Mouse (Mus musculus): ENCODE measurements around the gene Mcoln2.
"Not testable (repeated sequence)": the region's sequence is repeated elsewhere in the genome, so short reads cannot be mapped to it uniquely, and the experiment has no call there.

Mcoln2 gene

DNA sequence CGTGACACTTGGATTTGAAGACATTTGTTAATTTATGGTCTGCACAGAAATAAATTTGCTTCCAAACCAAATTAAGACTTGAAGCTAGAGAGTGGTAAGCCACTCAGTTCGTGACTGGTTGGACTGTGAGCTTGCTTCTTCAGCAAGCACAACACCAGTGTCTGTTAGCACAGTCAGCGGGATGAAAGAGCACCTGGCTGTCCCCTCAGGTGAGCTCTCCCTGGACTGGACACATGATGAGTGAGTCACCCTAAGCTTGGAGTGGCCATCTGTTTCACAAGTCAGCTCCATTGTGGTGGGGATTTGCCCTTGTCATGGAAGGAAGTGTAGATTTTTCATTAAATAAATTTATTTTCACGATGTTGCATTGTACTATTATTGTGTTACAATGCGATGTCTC is 45.5 kb downstream of the Mcoln2 start:
- DNase-seq: no peak

DNA sequence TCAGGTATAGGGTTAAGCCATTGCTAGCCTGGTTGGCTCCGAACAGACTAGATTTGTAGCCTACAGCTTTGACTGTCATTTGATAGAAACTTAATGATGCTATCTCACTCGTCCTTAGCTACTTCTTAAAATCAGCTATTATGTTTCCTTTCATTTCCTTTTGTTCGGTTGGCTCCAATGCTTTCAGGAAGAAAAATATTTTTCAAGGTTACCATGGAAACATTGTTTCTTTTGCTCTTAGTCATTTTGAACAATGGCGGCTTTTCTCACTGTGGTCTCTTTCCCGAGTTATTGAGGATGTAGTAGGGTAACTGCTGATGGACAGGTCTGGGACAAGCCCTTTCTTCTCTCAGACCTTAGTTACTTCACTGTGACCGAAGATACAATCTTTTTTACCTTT is 46.7 kb downstream of the Mcoln2 start:
- DNase-seq: no peak

DNA sequence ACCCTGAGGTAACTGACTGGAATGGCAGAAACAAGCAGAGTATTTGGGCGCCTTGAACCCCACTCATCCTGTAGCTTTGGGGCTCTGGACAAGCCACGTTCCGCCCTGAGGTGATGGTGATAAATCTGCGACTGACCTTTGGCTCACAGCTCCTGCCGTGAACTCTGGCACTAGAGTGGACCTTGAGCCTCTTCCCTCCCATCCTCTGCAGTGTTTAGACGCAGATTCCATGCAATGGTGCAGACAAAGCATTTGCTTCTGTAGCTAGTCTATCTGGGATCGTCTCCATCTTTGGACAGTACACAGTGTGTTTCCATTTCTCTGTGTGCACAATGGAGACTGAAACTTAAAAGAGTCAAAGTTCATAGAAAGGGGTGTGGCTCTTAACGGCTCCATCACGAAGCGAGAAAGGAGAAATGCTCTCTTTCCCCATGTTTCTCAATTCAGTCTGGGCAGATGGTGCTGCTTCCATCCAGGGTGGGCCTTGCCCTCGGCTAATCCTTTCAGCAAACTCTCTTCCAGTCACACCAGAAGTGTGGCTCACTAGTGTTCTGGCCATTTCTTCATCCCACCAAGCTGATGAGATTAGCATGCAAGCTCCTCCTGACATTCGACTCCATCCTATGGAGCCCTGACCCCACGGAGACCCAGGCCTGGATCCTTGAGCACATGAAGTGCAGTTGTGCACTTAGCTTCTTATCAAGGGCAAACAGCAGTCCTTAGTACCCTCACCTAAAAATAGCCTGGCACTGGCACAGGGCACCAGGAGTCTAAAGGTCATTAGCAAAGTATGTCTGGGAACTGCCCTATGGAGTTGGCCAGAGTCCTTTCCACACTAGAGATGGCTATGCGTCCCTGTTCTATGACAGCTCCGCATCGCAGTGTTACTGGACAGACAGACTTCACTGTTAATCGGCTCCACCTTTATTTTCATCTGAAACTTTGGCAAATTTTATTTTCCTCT is 47.4 kb downstream of the Mcoln2 start:
- no peak for DNase-seq

DNA sequence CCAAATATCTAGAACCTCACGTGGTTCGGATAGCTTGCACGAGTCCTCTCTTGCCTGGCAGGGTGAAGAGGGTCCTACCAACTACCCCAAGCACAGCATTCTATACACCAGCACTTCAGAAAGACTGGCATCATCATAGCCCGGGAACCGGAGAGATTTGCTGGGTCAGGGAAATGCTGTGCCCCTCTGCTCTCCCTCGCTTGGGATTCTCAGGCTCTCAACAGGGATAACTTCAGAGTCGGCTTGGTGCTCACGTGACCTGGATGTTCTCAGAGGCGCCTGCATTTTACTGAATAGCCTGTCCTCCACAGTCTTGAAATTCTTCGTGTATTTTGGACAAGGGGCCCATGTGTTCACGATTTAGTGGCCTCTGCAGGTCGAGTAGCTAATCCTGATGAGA is 48.2 kb downstream of the Mcoln2 start:
- no peak for DNase-seq

GRCm38 (mm10) chr3:146198803-146199481 is 49.3 kb downstream of the Mcoln2 start:
- peak; percentile 42 for DNase-seq

GRCm38 (mm10) chr3:146199486-146199885 is 49.9 kb downstream of the Mcoln2 start:
- no peak for DNase-seq

DNA sequence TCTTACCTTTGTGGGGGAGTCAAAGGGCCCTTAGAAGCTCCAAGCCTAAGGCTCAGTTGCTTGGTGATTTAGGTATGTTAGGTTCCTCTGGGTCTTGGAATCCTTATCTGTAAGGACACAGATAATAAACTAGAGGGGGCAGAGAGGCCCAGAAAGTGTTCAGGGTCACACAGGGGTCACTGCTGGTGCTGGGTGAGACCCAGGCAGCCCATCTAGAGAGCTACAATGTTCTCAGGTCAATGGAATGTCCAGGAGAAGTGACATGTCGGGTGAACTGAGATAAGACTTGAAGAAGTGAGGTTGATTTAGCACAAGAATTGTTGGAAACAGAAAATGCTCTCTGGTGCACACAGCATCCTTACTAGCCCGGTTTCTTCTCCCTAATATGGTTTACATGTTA is 54.7 kb downstream of the Mcoln2 start:
- no peak for DNase-seq

DNA sequence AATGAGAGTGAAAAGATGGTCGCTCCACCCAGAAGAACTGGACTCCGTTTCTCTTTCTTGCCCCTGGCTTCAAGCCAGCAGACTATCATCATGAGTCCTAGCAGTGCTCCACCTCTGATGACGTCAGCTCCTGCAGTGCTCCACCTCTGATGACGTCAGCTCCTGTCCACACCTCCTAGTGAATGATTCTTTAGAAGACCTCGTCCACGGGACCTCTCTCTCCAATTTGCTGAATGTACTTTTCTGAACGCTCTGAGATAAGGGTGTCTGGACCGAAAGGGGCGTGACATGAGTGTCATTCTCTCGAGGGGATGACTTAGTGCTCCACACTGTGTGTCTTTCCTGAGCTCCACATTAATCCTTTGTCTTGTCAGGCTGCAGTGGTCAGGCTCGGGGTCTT is 55.7 kb downstream of the Mcoln2 start:
- DNase-seq: no peak

DNA sequence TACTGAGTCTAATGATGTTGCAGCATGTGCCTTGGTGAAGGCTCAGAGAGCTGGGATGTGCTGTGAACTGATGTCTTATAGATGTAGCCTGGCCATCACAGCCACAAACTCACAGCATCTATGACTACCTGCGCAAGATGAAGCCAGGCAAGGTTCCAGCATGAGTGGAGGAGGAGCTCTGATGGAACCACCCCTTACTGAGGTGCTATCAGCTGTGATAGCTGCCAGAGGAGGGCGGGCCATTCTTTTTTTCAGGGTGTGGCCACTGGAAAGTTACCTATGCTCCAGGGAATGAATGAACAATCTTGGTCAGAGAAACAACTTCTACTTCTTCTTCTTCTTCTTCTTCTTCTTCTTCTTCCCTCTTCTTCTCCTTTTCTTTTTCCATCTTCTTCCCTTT is 57.0 kb downstream of the Mcoln2 start:
- DNase-seq: no peak

- DNase-seq: no peak
Measured at GRCm38 (mm10) chr3:146207440-146207839, 57.8 kb downstream of the Mcoln2 start.

- DNase-seq: not testable (repeated sequence)
Measured at GRCm38 (mm10) chr3:146209759-146210158, 60.1 kb downstream of the Mcoln2 start.

- DNase-seq: no peak
Measured at GRCm38 (mm10) chr3:146211141-146211747, 61.6 kb downstream of the Mcoln2 start.

GRCm38 (mm10) chr3:146211964-146212363 is 62.3 kb downstream of the Mcoln2 start:
- DNase-seq: no peak

DNA sequence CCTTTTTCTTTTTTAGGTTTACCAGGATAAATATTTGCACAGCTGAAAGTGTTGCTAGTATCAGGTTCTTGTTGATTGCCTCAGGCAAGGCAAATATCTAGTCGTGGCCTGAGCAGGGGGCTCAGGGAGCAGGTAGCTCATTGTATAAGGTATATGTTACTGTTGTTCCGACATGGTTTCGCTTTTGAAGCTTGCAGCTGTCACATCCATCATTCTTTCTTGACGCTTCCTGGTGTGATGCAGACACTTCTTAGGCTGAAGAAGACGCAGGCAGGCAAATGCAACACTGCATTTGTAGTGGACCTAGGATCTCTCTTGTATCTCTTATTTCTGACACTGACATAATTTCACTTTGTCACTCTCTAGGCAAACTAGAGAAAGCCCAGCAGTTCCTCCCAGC is 63.7 kb downstream of the Mcoln2 start:
- no peak for DNase-seq

- no peak for DNase-seq
Measured at GRCm38 (mm10) chr3:146216561-146216960, 66.9 kb downstream of the Mcoln2 start.

DNA sequence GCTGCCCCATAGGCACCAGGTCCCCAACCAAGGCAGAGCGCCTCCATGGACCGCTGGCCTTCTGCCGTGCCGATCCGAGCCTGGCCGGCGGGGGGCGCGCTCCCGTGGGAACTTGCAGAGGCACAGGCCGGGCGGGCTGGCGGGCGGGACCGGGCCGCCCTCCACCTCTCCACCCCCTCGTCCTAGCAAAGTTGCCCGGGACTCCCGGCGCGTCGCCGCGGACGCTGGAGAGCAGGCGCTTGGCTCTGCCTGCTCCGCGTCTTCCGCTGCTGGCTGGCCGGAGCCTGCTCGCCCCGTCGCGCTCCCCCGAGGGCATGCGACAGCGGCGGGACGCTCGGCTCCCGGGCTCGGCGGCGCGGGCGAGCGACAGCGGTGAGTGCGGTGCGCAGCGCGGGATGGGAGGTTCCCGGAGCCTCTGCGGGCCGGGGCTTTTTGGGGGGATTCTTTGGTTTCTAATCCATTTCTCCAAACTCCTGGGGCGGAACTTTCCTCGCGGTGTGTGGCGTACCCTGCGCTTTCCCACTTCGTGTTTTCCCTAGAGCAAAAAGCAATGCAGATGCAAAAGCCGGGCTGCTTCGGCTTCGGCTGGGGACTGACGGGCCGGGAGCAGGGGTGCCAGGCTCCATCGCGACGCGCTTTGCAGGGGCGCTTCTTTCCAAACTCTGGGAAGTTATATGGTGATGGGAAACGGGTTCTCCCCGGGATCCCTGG is 71.3 kb downstream of the Mcoln2 start, which contains the start of gene Lpar3:
Gene Lpar3 (plus strand): TSS at position 188 of the 711 bp plus-strand sequence.
- DNase-seq: peak; percentile 86

- DNase-seq: no peak
Measured at GRCm38 (mm10) chr3:146224271-146224670, 74.6 kb downstream of the Mcoln2 start.

DNA sequence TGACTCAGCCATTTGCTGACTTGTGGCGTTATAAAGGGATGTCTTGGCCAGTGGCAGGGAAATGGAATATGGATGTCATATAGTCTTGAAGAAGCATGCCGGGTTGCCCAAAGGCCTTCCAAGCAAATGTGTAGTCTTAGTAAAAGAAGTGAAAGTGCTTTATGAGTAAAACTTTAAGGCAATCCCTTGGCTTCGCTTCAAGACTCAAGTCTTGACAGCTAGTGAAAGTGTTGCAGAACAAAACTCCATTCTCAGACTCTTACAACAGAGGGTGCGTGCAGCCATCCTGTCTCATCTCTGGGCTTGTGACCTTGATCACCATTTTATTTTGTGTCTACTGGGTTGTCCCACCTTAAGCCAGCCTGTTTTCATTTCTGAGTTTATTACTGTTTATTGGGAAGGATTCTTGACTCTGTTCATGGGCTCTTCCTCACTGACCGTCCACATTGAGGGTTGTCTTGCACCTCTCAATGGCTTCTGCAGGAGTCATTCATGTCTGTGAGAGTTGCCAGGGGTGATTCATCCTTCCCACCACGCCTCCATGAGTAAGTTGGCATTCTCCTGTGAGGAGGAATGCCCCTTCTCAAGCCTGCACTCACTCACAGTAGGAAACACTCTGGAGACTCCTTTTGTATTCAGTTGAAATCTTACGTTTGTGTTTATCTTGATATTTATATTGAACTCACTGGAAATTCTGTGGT is 75.6 kb downstream of the Mcoln2 start:
- no peak for DNase-seq

GRCm38 (mm10) chr3:146227427-146227826 is 77.8 kb downstream of the Mcoln2 start:
- DNase-seq: no peak

- no peak for DNase-seq
Measured at GRCm38 (mm10) chr3:146228559-146229310, 79.1 kb downstream of the Mcoln2 start.

DNA sequence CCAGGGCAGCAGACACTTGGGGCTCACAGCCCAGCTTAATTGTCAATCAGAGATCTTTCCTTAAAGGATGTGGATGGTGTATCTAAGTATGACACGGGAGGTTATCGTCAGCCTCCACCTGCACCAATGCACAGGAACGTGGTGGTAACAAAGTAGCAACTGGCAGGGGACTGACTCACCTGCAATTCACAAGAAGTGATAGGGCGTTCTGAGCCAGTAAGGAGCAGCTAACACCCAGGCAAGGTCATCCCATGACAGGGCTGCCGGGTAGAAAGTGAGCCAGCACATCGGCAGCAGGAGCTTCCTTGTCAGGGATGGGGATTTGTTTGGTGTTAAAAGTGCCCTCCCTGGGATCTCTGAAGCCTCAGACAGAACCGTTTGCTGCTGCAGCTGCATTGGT is 83.1 kb downstream of the Mcoln2 start:
- no peak for DNase-seq

GRCm38 (mm10) chr3:146233741-146234140 is 84.1 kb downstream of the Mcoln2 start:
- DNase-seq: no peak

All from embryo, embryonic 11 days (tissue).